Mouse (Mus musculus): ENCODE data around the gene Pdcd6ip. TPM values are rescaled to one million over a fixed set of nuclear protein-coding genes. Genes with fewer than 3 reads are reported as not detected.
"Not testable (repeated sequence)": the region's sequence is repeated elsewhere in the genome, so short reads cannot be mapped to it uniquely, and the experiment has no call there.

Pdcd6ip gene
- polyA plus RNA-seq, 1 experiment from 2014 or later = 41.9 TPM

DNA sequence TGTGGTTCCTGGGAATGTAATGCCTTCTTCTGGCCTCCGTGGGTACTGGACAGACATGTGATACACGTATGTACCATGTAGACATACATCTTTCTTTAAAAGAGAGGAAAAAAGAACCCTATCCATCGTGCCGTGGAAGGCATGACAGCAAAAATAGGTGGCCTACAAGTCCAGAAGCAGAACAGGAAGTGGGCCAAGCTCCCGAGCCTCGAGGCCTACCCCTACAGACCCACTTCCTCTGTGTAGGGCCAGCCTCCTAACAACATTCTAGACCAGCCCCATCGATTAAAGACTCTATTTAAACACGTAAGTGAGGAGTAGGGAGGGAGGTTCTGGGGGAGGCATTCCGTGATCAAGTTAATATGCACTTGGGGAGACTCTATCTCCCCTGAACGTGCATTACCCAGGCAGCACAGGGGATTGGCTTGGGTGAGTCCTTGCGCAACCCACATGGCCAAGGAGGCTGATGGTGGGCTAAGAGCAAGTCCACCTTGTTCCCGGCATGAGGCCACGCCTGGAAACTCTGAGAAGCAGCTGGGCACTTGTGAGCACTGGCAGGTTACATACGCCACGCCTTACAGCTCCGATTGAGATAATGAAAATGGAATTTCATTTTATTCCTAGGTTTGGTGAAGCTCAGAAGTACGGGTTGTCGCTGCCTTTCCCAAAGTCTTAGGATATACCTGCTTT lies 19.1 kb upstream of the Pdcd6ip start:
- Histone ChIP-seq H3K9ac (replicated peaks) (no peak overlapping the region), H3K4me2 (replicated peaks) (no peak overlapping the region), H3K36me3 (no peaks in the 10 kb centered on the region), H3K27ac (replicated peaks) (no peak overlapping the region), H3K4me1 (no peaks in the 10 kb centered on the region), H3K27me3 (no peaks in the 10 kb centered on the region), H3K4me3 (no peak overlapping the region), H3K9me3 (no peaks in the 10 kb centered on the region)
- WGBS = 88% methylated on average over 18 of the region's 18 CpGs
- ATAC-seq (replicated peaks) = no peak

DNA sequence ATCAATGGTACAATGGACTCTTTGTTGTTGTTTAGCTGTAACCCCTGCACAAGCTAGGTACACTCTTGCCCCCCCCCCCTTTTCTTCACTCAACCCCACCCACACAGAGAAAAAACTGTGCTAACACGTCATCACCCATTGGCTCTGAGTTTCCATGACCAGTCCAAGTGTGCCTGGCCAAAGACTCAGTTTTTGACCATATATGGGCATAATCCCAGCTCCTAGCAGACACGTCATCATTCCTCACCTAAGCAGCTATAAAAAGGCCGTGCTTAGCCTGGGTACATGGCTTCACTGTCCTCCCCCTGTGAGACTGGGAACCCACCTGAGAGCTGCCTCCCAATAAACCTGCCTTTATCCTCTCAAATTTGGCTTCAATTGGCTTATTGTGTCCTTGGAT lies 18.1 kb upstream of the Pdcd6ip start:
- H3K36me3 ChIP-seq = no peaks in the 10 kb centered on the region
- no peak overlapping the region for H3K4me2 ChIP-seq (replicated peaks)
- H3K27me3 ChIP-seq = no peaks in the 10 kb centered on the region
- WGBS = 72% methylated on average over 3 of the region's 3 CpGs
- no peak overlapping the region for H3K9ac ChIP-seq (replicated peaks)
- H3K27ac ChIP-seq (replicated peaks) = no peak overlapping the region
- no peaks in the 10 kb centered on the region for H3K9me3 ChIP-seq
- no peak overlapping the region for H3K4me3 ChIP-seq
- no peak for ATAC-seq (replicated peaks)
- no peaks in the 10 kb centered on the region for H3K4me1 ChIP-seq

- not testable (repeated sequence) for H3K27ac ChIP-seq (replicated peaks); H3K4me2 ChIP-seq (replicated peaks); H3K36me3 ChIP-seq; H3K9me3 ChIP-seq; H3K4me1 ChIP-seq; H3K4me3 ChIP-seq; H3K9ac ChIP-seq (replicated peaks); ATAC-seq (replicated peaks); H3K27me3 ChIP-seq
- WGBS = 84% methylated on average over 5 of the region's 5 CpGs
These were observed 17.6 kb upstream of the Pdcd6ip start for GRCm38 (mm10) chr9:113725609-113726008.

- no peak overlapping the region for H3K27ac ChIP-seq (replicated peaks)
- no peaks in the 10 kb centered on the region for H3K36me3 ChIP-seq
- no peak overlapping the region for H3K9ac ChIP-seq (replicated peaks)
- no peak for ATAC-seq (replicated peaks)
- H3K4me3 ChIP-seq = no peak overlapping the region
- H3K4me2 ChIP-seq (replicated peaks) = no peak overlapping the region
- no peaks in the 10 kb centered on the region for H3K27me3 ChIP-seq
- H3K4me1 ChIP-seq = no peaks in the 10 kb centered on the region
- 86% methylated on average over 15 of the region's 15 CpGs for WGBS
- no peaks in the 10 kb centered on the region for H3K9me3 ChIP-seq
These were observed 16.6 kb upstream of the Pdcd6ip start for GRCm38 (mm10) chr9:113724646-113725045.

- H3K9me3 ChIP-seq = no peaks in the 10 kb centered on the region
- no peak overlapping the region for H3K9ac ChIP-seq (replicated peaks)
- H3K36me3 ChIP-seq = no peaks in the 10 kb centered on the region
- peak; percentile 57; the same call in 1 of the 2 replicates for ATAC-seq (replicated peaks)
- no peaks in the 10 kb centered on the region for H3K4me1 ChIP-seq
- no peak overlapping the region for H3K4me2 ChIP-seq (replicated peaks)
- no peak overlapping the region for H3K27ac ChIP-seq (replicated peaks)
- WGBS = 32% methylated on average over 5 of the region's 5 CpGs
- H3K27me3 ChIP-seq = no peaks in the 10 kb centered on the region
- no peak overlapping the region for H3K4me3 ChIP-seq
These were observed 11.0 kb upstream of the Pdcd6ip start for GRCm38 (mm10) chr9:113719063-113719462.

DNA sequence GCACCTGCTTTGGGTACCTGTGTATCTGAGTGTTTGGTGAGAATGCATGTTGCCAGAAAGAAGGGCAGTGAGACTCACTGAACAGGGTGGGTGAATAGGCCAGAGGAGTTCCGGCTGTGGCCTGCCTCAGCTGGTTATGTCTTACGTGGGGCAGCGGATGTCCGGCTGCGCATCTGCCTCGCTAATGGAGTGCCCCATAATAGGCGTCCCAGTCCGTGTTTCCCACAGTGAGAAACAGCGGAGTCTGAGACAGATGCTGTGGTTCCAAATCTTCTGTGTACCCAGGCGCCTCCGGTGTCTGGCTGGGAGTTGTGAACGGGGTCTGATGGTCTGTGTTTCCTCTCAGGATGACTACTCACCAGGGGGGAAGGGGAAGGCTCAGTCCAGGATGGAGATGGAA lies 2.8 kb upstream of the Pdcd6ip start:
- WGBS = 83% methylated on average over 12 of the region's 12 CpGs
- H3K4me3 ChIP-seq = no peak overlapping the region
- H3K4me2 ChIP-seq (replicated peaks) = no peak overlapping the region
- no peaks in the 10 kb centered on the region for H3K9me3 ChIP-seq
- no peak overlapping the region for H3K9ac ChIP-seq (replicated peaks)
- no peaks in the 10 kb centered on the region for H3K27me3 ChIP-seq
- no peak for ATAC-seq (replicated peaks)
- no peak overlapping the region for H3K27ac ChIP-seq (replicated peaks)
- H3K4me1 ChIP-seq = peaks cover 15% of the 10 kb centered on the region
- H3K36me3 ChIP-seq = no peaks in the 10 kb centered on the region

DNA sequence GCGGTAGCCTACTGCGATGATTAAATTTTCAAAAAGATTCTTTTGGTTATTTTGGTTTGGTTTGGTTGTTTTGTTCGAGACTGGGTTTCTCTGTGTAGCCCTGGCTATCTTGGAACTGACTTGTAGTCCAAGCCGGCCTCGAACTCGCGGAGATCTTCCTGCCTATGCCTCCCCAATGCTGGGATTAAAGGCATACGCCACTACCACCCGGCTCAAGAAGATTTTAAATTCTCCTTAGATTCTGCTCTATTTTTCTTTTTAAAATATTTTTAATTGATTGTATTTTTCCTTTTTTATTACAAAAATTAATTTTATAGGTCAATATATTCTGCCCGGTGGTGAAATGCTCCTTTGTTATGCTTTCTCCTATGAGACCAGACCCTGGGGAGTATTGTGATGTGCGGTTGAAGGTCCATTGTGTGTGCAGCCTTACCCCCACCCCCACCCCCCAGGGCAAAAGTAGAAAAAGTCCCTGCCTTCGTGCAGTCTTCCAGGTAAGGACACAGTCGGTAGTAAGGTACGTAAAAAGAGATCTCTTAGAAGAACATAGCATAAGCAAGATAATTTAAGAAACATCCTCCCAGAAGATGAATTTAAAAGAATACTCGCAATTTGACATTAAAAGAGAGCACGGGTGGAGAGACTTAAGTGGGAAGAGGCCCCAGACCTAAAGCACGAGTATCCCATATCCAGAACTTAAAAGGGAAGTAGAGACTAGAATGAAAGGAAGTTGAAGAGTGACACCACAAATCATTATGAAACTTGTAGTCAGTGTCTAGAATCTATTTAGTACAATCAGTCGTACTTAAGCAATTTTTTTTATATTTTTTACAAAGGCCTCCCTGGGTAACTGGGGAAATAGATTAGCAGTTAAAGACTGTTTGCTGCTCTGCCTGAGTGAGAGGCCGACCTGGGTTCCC lies 562 bp upstream of the Pdcd6ip start:
- peak overlapping the region; percentile 87 for H3K4me3 ChIP-seq
- peak overlapping the region; percentile 66; the same call in 1 of the 2 replicates for H3K27ac ChIP-seq (replicated peaks)
- WGBS = 61% methylated on average over 19 of the region's 19 CpGs
- no peaks in the 10 kb centered on the region for H3K36me3 ChIP-seq
- H3K27me3 ChIP-seq = no peaks in the 10 kb centered on the region
- peak overlapping the region; percentile 62 for H3K4me2 ChIP-seq (replicated peaks)
- peak overlapping the region; percentile 85 for H3K9ac ChIP-seq (replicated peaks)
- peaks cover 28% of the 10 kb centered on the region for H3K4me1 ChIP-seq
- no peaks in the 10 kb centered on the region for H3K9me3 ChIP-seq
- ATAC-seq (replicated peaks) = peak; percentile 70

- H3K9me3 ChIP-seq = no peaks in the 10 kb centered on the region
- H3K4me1 ChIP-seq = peaks cover 28% of the 10 kb centered on the region
- H3K27ac ChIP-seq (replicated peaks) = no peak overlapping the region
- WGBS = 63% methylated on average over 9 of the region's 9 CpGs
- H3K27me3 ChIP-seq = no peaks in the 10 kb centered on the region
- H3K4me3 ChIP-seq = peak overlapping the region; percentile 87
- no peaks in the 10 kb centered on the region for H3K36me3 ChIP-seq
- peak overlapping the region; percentile 62 for H3K4me2 ChIP-seq (replicated peaks)
- no peak for ATAC-seq (replicated peaks)
- H3K9ac ChIP-seq (replicated peaks) = peak overlapping the region; percentile 85; the same call in 1 of the 2 replicates
These were observed 1.2 kb downstream of the Pdcd6ip start for GRCm38 (mm10) chr9:113706841-113707240.

DNA sequence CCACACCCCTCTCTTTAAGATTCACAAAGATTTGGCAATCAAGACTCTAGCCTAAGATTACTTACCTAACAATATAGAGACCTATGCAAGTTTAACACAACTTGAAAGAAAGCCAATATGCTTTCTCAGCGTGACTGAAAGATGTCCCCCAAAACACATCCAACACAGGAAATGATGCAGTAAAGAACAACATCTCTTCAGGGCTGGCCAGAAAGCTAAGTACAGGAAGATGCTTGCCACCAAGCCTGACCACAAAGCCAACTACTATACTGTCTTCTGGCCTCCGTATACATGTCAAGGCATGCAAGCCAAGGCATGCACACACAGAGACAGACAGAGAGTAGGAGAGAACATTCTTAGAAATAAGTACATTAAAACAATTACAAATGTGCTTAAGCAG lies 2.0 kb downstream of the Pdcd6ip start:
- peaks cover 28% of the 10 kb centered on the region for H3K4me1 ChIP-seq
- ATAC-seq (replicated peaks) = no peak
- H3K4me3 ChIP-seq = 0 out of 2 replicates have a peak overlapping the region, but pooled peaks have one; percentile 87
- H3K27me3 ChIP-seq = no peaks in the 10 kb centered on the region
- peak overlapping the region; percentile 11; the same call in 1 of the 2 replicates for H3K9ac ChIP-seq (replicated peaks)
- H3K36me3 ChIP-seq = no peaks in the 10 kb centered on the region
- 88% methylated on average over 2 of the region's 2 CpGs for WGBS
- H3K9me3 ChIP-seq = no peaks in the 10 kb centered on the region
- H3K27ac ChIP-seq (replicated peaks) = no peak overlapping the region
- peak overlapping the region; percentile 62 for H3K4me2 ChIP-seq (replicated peaks)

GRCm38 (mm10) chr9:113701441-113702160 lies 6.5 kb downstream of the Pdcd6ip start:
- H3K4me1 ChIP-seq = peaks cover 20% of the 10 kb centered on the region
- H3K27ac ChIP-seq (replicated peaks) = no peak overlapping the region
- no peaks in the 10 kb centered on the region for H3K9me3 ChIP-seq
- ATAC-seq (replicated peaks) = no peak
- peaks cover 14% of the 10 kb centered on the region for H3K36me3 ChIP-seq
- no peak overlapping the region for H3K9ac ChIP-seq (replicated peaks)
- 81% methylated on average over 5 of the region's 5 CpGs for WGBS
- no peak overlapping the region for H3K4me2 ChIP-seq (replicated peaks)
- no peak overlapping the region for H3K4me3 ChIP-seq
- H3K27me3 ChIP-seq = no peaks in the 10 kb centered on the region

- Histone ChIP-seq H3K27ac (replicated peaks) (no peak overlapping the region), H3K27me3 (no peaks in the 10 kb centered on the region), H3K9ac (replicated peaks) (no peak overlapping the region), H3K4me1 (no peaks in the 10 kb centered on the region), H3K4me3 (no peak overlapping the region), H3K9me3 (no peaks in the 10 kb centered on the region), H3K36me3 (peaks cover 55% of the 10 kb centered on the region), H3K4me2 (replicated peaks) (no peak overlapping the region)
- ATAC-seq (replicated peaks) = no peak
- WGBS = 97% methylated on average over 12 of the region's 12 CpGs
These were observed 20.6 kb downstream of the Pdcd6ip start for GRCm38 (mm10) chr9:113687461-113687860.

DNA sequence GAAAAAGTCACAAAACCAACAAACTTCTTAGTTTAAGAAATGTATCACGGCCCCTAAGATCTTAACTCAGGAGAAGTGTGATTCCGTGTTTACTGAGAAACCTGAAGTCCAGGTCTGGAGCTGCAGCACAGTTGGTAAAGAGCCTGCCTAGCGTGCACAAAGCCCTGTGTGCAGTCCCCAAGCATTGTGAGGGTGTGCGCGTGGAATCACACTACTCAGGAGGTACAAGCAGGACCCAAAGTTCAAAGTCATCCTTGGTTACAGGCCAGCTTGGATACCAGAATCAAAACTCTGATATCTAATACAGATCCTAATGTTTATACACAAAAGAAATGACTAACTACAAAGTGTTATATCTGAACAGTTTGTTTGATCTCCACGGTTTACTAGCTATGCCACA lies 34.3 kb downstream of the Pdcd6ip start:
- no peak overlapping the region for H3K9ac ChIP-seq (replicated peaks)
- no peak for ATAC-seq (replicated peaks)

More for the DNA sequence above, 34.3 kb downstream of the Pdcd6ip start:
- no peak overlapping the region for H3K27ac ChIP-seq (replicated peaks)
- WGBS = 95% methylated on average over 6 of the region's 6 CpGs
- H3K4me3 ChIP-seq = no peak overlapping the region
- H3K4me2 ChIP-seq (replicated peaks) = no peak overlapping the region
- no peaks in the 10 kb centered on the region for H3K27me3 ChIP-seq
- no peaks in the 10 kb centered on the region for H3K9me3 ChIP-seq
- H3K36me3 ChIP-seq = peaks cover 64% of the 10 kb centered on the region
- H3K4me1 ChIP-seq = no peaks in the 10 kb centered on the region
